ENCODE assay signal across 13 mouse cellular contexts in the genomic region with DNA sequence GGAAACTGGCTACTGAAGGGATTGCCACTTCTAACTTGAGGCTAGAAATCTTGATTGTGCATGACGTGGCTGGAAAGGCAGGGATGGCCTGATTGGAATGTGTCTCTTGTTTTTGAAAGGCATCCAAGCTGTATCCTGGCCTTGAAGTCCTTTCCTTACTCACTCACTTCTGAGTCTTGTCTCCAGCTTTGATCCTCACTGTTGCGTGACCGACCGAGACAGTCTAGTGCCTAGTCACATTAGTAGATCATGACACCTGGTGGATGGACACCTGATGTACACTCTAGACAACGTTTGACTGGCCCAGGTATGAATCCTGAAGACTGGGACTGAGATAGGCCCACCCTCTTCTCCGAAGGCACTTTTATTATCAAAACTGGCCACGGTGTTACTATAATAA. TPM values are rescaled to one million over a fixed set of nuclear protein-coding genes. Genes with fewer than 3 reads are reported as not detected.
A peak's percentile ranks its signal among the peaks of the same experiment; 100 is the strongest.
DNase-seq lines count a peak whose midpoint lies in the region; ATAC-seq and TF ChIP-seq lines count a peak whose summit lies in the region.
"Had no signal": no experiment of that assay in that cellular context is flagged by ENCODE, and none has a peak within 500 bp of the region (broad histone marks: within the 10 kb centered on the region; RNA-seq: fewer than 3 reads in every experiment).

No protein-coding gene starts in this region.

- ATAC-seq in liver, embryonic 12.5 days, result no peak
- ATAC-seq in liver, embryonic 11.5 days (replicated peaks; ENCODE audit: low FRiP score), result no peak
- peak; percentile 31; the same call in 1 of the 2 replicates for ATAC-seq in liver, postnatal 0 days
- no peak for ATAC-seq in megakaryocyte progenitor cell, adult 5-6 weeks (replicated peaks; ENCODE audit: poor library complexity)
- ATAC-seq: hindbrain, embryonic 16.5 days had no signal

- H3K4me1 ChIP-seq in liver, embryonic 12.5 days, result peaks cover 4% of the 10 kb centered on the region; the same call in 1 of the 2 replicates
- H3K4me1 ChIP-seq in liver, embryonic 11.5 days (replicated peaks; ENCODE audit: control insufficient read depth, insufficient read depth, low read length), result no peaks in the 10 kb centered on the region; the same call in 1 of the 2 replicates
- peaks cover 12% of the 10 kb centered on the region for H3K4me1 ChIP-seq in liver, postnatal 0 days (ENCODE audit: insufficient read depth)

- TF ChIP-seq CTCF in liver, postnatal 0 days (IDR thresholded peaks at IDR 0.05; ENCODE audit: low read depth), result peak; percentile 58

- DNase-seq in adrenal gland, adult 8-10 months, result peak; percentile 42
- DNase-seq in adrenal gland, postnatal 4 days (ENCODE audit: low spot score in 2 of 2), result no peak
- DNase-seq in liver, embryonic 11.5 days (ENCODE audit: low spot score), result no peak
- DNase-seq in kidney, adult 8-10 months, result peak; percentile 69 to 76
- no peak for DNase-seq in liver, postnatal 0 days
- no peak for DNase-seq in urinary bladder, postnatal 25 days (ENCODE audit: low spot score)
- DNase-seq: cerebellum, postnatal 36 days; lung, adult 2 months; midbrain, embryonic 14.5 days had no signal

- no peak for TF ChIP-seq EP300 in liver, postnatal 0 days (IDR thresholded peaks at IDR 0.05; ENCODE audit: low read depth)

- no peak overlapping the region for H3K4me2 ChIP-seq in liver, embryonic 12.5 days
- no peak overlapping the region for H3K4me2 ChIP-seq in liver, embryonic 11.5 days
- H3K4me2 ChIP-seq in liver, postnatal 0 days (ENCODE audit: low read depth, low read length), result peak overlapping the region; percentile 2; the same call in 1 of the 2 replicates
- H3K4me2 ChIP-seq: heart, embryonic 15.5 days had no signal

- H3K27me3 ChIP-seq in liver, embryonic 12.5 days (replicated peaks), result no peaks in the 10 kb centered on the region
- H3K27me3 ChIP-seq in liver, embryonic 11.5 days (replicated peaks; ENCODE audit: control insufficient read depth, insufficient read depth, low read length), result no peaks in the 10 kb centered on the region
- no peaks in the 10 kb centered on the region for H3K27me3 ChIP-seq in liver, postnatal 0 days (ENCODE audit: insufficient read depth, low read length)
- H3K27me3 ChIP-seq: heart, embryonic 15.5 days had no signal

- H3K4me3 ChIP-seq in liver, embryonic 12.5 days, result no peak overlapping the region
- no peak overlapping the region for H3K4me3 ChIP-seq in liver, embryonic 11.5 days (ENCODE audit: low read depth, low read length)
- no peak overlapping the region for H3K4me3 ChIP-seq in liver, postnatal 0 days (ENCODE audit: low read depth, low read length)
- H3K4me3 ChIP-seq: heart, embryonic 15.5 days had no signal

- H3K27ac ChIP-seq in liver, embryonic 12.5 days, result peak overlapping the region; percentile 75
- H3K27ac ChIP-seq in liver, embryonic 11.5 days (ENCODE audit: low read depth, low read length), result no peak overlapping the region
- H3K27ac ChIP-seq in liver, postnatal 0 days (ENCODE audit: low read depth), result peak overlapping the region; percentile 91
- H3K27ac ChIP-seq: heart, embryonic 15.5 days had no signal

- 74% methylated on average over 7 of the region's 7 CpGs for WGBS in liver, embryonic 12.5 days (ENCODE audit: insufficient replicate concordance)
- WGBS in liver, embryonic 11.5 days, result 72% methylated on average over 7 of the region's 7 CpGs
- 62% methylated on average over 7 of the region's 7 CpGs for WGBS in liver, postnatal 0 days (ENCODE audit: insufficient replicate concordance)

- no peak overlapping the region for H3K9ac ChIP-seq in liver, embryonic 12.5 days
- H3K9ac ChIP-seq in liver, embryonic 11.5 days (ENCODE audit: low read depth, low read length), result no peak overlapping the region
- peak overlapping the region; percentile 33; the same call in 1 of the 2 replicates for H3K9ac ChIP-seq in liver, postnatal 0 days (replicated peaks)
- H3K9ac ChIP-seq: heart, embryonic 15.5 days had no signal

- 0 out of 2 replicates have a peak, but pooled peaks cover 3% of the 10 kb centered on the region for H3K36me3 ChIP-seq in liver, embryonic 12.5 days
- no peaks in the 10 kb centered on the region; the same call in 1 of the 2 replicates for H3K36me3 ChIP-seq in liver, embryonic 11.5 days (ENCODE audit: control insufficient read depth, insufficient read depth, low read length)
- peaks cover 8% of the 10 kb centered on the region for H3K36me3 ChIP-seq in liver, postnatal 0 days (replicated peaks; ENCODE audit: insufficient read depth, low read length)

- no peaks in the 10 kb centered on the region for H3K9me3 ChIP-seq in liver, embryonic 12.5 days (replicated peaks)
- no peaks in the 10 kb centered on the region for H3K9me3 ChIP-seq in liver, embryonic 11.5 days (ENCODE audit: control insufficient read depth, low read length)
- H3K9me3 ChIP-seq in liver, postnatal 0 days (ENCODE audit: low read length), result no peaks in the 10 kb centered on the region
- H3K9me3 ChIP-seq: heart, embryonic 15.5 days had no signal

RNA-seq across cellular contexts. Expression of a gene that starts 13.4 kb away (rescaled TPM):
- 10 to 100 TPM in 3 of 4 experiments, 1 to 10 TPM in 1; 9.1 to 25.1 (median 19.8) TPM for total RNA-seq in adrenal gland, adult 8-10 months (2022)
- 10 to 100 TPM; 15.0 to 16.0 TPM for total RNA-seq in adrenal gland, postnatal 4 days (2021)
- 4.4 and 4.6 TPM in 2 replicates for polyA plus RNA-seq in liver, embryonic 12.5 days (2016; fragmentation: Nextera tagmentation; extraction: Ambion mirVana)
- polyA plus RNA-seq in liver, embryonic 11.5 days (2014; fragmentation: Nextera tagmentation; extraction: Ambion mirVana), result 9.3 and 10.5 TPM in 2 replicates
- polyA plus RNA-seq in liver, postnatal 0 days (2015; fragmentation: Nextera tagmentation; extraction: Ambion mirVana), result 0.54 and 0.63 TPM in 2 replicates
- total RNA-seq in megakaryocyte progenitor cell, adult 5-6 weeks (2015), result 0.67 and 1.4 TPM in 2 replicates
- 0.30 and 0.54 TPM in 2 replicates for total RNA-seq in megakaryocyte progenitor cell, adult 5-6 weeks (2017)

RNA-seq across cellular contexts. Expression of a gene that starts 17.5 kb away (rescaled TPM):
- total RNA-seq in adrenal gland, adult 8-10 months (2022), result 10 to 100 TPM; 78.8 to 81.8 (median 80.4) TPM
- 10 to 100 TPM; 37.5 to 42.3 TPM for total RNA-seq in adrenal gland, postnatal 4 days (2021)
- 17.3 and 18.7 TPM in 2 replicates for polyA plus RNA-seq in liver, embryonic 12.5 days (2016; fragmentation: Nextera tagmentation; extraction: Ambion mirVana)
- polyA plus RNA-seq in liver, embryonic 11.5 days (2014; fragmentation: Nextera tagmentation; extraction: Ambion mirVana), result 17.6 and 18.1 TPM in 2 replicates
- 16.1 and 18.3 TPM in 2 replicates for polyA plus RNA-seq in liver, postnatal 0 days (2015; fragmentation: Nextera tagmentation; extraction: Ambion mirVana)
- total RNA-seq in megakaryocyte progenitor cell, adult 5-6 weeks (2015), result 8.9 and 9.4 TPM in 2 replicates
- total RNA-seq in megakaryocyte progenitor cell, adult 5-6 weeks (2017), result 5.5 and 7.4 TPM in 2 replicates

RNA-seq across cellular contexts. Expression of a gene that starts 20.8 kb away (rescaled TPM):
- 1 to 10 TPM in 2 of 4 experiments, under 1 TPM in 2; 0.58 to 3.5 (median 1.5) TPM for total RNA-seq in adrenal gland, adult 8-10 months (2022)
- 1 to 10 TPM; 1.5 to 1.6 TPM for total RNA-seq in adrenal gland, postnatal 4 days (2021)
- 0.08 TPM in 1 of 2 replicates, not detected in the other for polyA plus RNA-seq in liver, embryonic 12.5 days (2016; fragmentation: Nextera tagmentation; extraction: Ambion mirVana)
- polyA plus RNA-seq in liver, embryonic 11.5 days (2014; fragmentation: Nextera tagmentation; extraction: Ambion mirVana), result 0.13 and 0.40 TPM in 2 replicates
- 0.18 and 0.40 TPM in 2 replicates for polyA plus RNA-seq in liver, postnatal 0 days (2015; fragmentation: Nextera tagmentation; extraction: Ambion mirVana)
- total RNA-seq in megakaryocyte progenitor cell, adult 5-6 weeks (2015), result not detected in 2 replicates
- not detected in 2 replicates for total RNA-seq in megakaryocyte progenitor cell, adult 5-6 weeks (2017)
- polyA plus RNA-seq: heart, embryonic 15.5 days; hindbrain, embryonic 16.5 days; midbrain, embryonic 14.5 days had no signal

RNA-seq across cellular contexts. Expression of a gene that starts 27.4 kb away (rescaled TPM):
- 10 to 100 TPM in 2 of 4 experiments, 1 to 10 TPM in 2; 2.8 to 17.4 (median 9.1) TPM for total RNA-seq in adrenal gland, adult 8-10 months (2022)
- total RNA-seq in adrenal gland, postnatal 4 days (2021), result 10 to 100 TPM; 21.5 to 22.6 TPM
- polyA plus RNA-seq in liver, embryonic 12.5 days (2016; fragmentation: Nextera tagmentation; extraction: Ambion mirVana), result 11.6 and 11.9 TPM in 2 replicates
- 8.1 and 10.1 TPM in 2 replicates for polyA plus RNA-seq in liver, embryonic 11.5 days (2014; fragmentation: Nextera tagmentation; extraction: Ambion mirVana)
- 183 and 190 TPM in 2 replicates for polyA plus RNA-seq in liver, postnatal 0 days (2015; fragmentation: Nextera tagmentation; extraction: Ambion mirVana)
- total RNA-seq in megakaryocyte progenitor cell, adult 5-6 weeks (2015), result 0.20 TPM in 1 of 2 replicates, not detected in the other
- total RNA-seq in megakaryocyte progenitor cell, adult 5-6 weeks (2017), result 0.24 and 0.33 TPM in 2 replicates

RNA-seq across cellular contexts. Expression of a gene that starts 37.0 kb away (rescaled TPM):
- total RNA-seq in adrenal gland, adult 8-10 months (2022), result 1 to 10 TPM in 1 of 4 experiments, under 1 TPM in 2, not detected in 1; 0.27 to 1.3 (median 0.42) TPM
- total RNA-seq in adrenal gland, postnatal 4 days (2021), result 1 to 10 TPM in 1 of 2 experiments, under 1 TPM in 1; 0.36 to 2.8 TPM
- polyA plus RNA-seq in liver, embryonic 12.5 days (2016; fragmentation: Nextera tagmentation; extraction: Ambion mirVana), result 0.11 and 0.20 TPM in 2 replicates
- polyA plus RNA-seq in liver, embryonic 11.5 days (2014; fragmentation: Nextera tagmentation; extraction: Ambion mirVana), result not detected in 2 replicates
- polyA plus RNA-seq in liver, postnatal 0 days (2015; fragmentation: Nextera tagmentation; extraction: Ambion mirVana), result 0.22 and 1.1 TPM in 2 replicates
- not detected in 2 replicates for total RNA-seq in megakaryocyte progenitor cell, adult 5-6 weeks (2015)
- total RNA-seq in megakaryocyte progenitor cell, adult 5-6 weeks (2017), result not detected in 2 replicates
- polyA plus RNA-seq: heart, embryonic 15.5 days had no signal

Comparison
In these comparisons a context has a peak if more than half of its experiments do, and no peak if none do; other contexts are left out.
1. DNase-seq: peak in adrenal gland, adult 8-10 months (single experiment) and kidney, adult 8-10 months (2 of 2); none in adrenal gland, postnatal 4 days (0 of 2), liver, embryonic 11.5 days (single experiment), liver, postnatal 0 days (single experiment) and urinary bladder, postnatal 25 days (single experiment).
2. RNA of a gene that starts 13.4 kb away (total RNA-seq): 9.1 to 25.1 TPM in adrenal gland, adult 8-10 months and 15.0 to 16.0 TPM in adrenal gland, postnatal 4 days; 0.30 to 1.4 TPM in megakaryocyte progenitor cell, adult 5-6 weeks; every median in the first group is over 4 times any median in the second.